Mouse (Mus musculus): ENCODE results near the gene Vmn1r46. TPM values are rescaled to one million over a fixed set of nuclear protein-coding genes. Genes with fewer than 3 reads are reported as not detected.

Vmn1r46 gene
- polyA plus RNA-seq (2012; ENCODE audit: low replicate concordance): not detected in 2 replicates

GRCm38 (mm10) chr6:89969013-89969412, at the start of gene Vmn1r46:
Gene Vmn1r46, plus strand, starts transcription at chr6:89969313.

GRCm38 (mm10) chr6:89940498-89940897, 28.6 kb upstream of the Vmn1r46 start, which contains the start of gene Vmn1r45:
Gene Vmn1r45, minus strand, starts transcription at chr6:89940598.

GRCm38 (mm10) chr6:90015847-90016246, 46.7 kb downstream of the Vmn1r46 start, which contains the start of gene Vmn1r47:
Gene Vmn1r47, plus strand, starts transcription at chr6:90016147.

Other genes with a start within 250 kb of the Vmn1r46 start
- 0.18 TPM in 1 of 2 replicates, not detected in the other for gene Vmn1r41, start 228.5 kb upstream of the Vmn1r46 start, polyA plus RNA-seq (2012; ENCODE audit: low replicate concordance)
- gene Vmn1r42, start 92.9 kb upstream of the Vmn1r46 start, polyA plus RNA-seq (2012; ENCODE audit: low replicate concordance): not detected in 2 replicates
- not detected in 2 replicates for gene Vmn1r43, start 92.9 kb upstream of the Vmn1r46 start, polyA plus RNA-seq (2012; ENCODE audit: low replicate concordance)
- gene Vmn1r44, start 85.7 kb upstream of the Vmn1r46 start, polyA plus RNA-seq (2012; ENCODE audit: low replicate concordance): not detected in 2 replicates
- gene Vmn1r45, start 28.7 kb upstream of the Vmn1r46 start, polyA plus RNA-seq (2012; ENCODE audit: low replicate concordance): 0.08 TPM in 1 of 2 replicates, not detected in the other
- not detected in 2 replicates for gene Vmn1r47, start 46.8 kb downstream of the Vmn1r46 start, polyA plus RNA-seq (2012; ENCODE audit: low replicate concordance)
- not detected in 2 replicates for gene Vmn1r48, start 67.5 kb downstream of the Vmn1r46 start, polyA plus RNA-seq (2012; ENCODE audit: low replicate concordance)
- not detected in 2 replicates for gene Vmn1r49, start 109.2 kb downstream of the Vmn1r46 start, polyA plus RNA-seq (2012; ENCODE audit: low replicate concordance)
- gene Vmn1r50, start 132.1 kb downstream of the Vmn1r46 start, polyA plus RNA-seq (2012; ENCODE audit: low replicate concordance): not detected in 2 replicates
- not detected in 2 replicates for gene Vmn1r51, start 153.3 kb downstream of the Vmn1r46 start, polyA plus RNA-seq (2012; ENCODE audit: low replicate concordance)
- 0.07 TPM in 1 of 2 replicates, not detected in the other for gene Vmn1r52, start 205.5 kb downstream of the Vmn1r46 start, polyA plus RNA-seq (2012; ENCODE audit: low replicate concordance)
- gene V1ra8, start 233.5 kb downstream of the Vmn1r46 start, polyA plus RNA-seq (2012; ENCODE audit: low replicate concordance): not detected in 2 replicates

Measured in leukemia stem cell, adult 10-12 weeks (primary cell).